Comparison of ENCODE assay signal across 8 mouse cellular contexts in the genomic region with DNA sequence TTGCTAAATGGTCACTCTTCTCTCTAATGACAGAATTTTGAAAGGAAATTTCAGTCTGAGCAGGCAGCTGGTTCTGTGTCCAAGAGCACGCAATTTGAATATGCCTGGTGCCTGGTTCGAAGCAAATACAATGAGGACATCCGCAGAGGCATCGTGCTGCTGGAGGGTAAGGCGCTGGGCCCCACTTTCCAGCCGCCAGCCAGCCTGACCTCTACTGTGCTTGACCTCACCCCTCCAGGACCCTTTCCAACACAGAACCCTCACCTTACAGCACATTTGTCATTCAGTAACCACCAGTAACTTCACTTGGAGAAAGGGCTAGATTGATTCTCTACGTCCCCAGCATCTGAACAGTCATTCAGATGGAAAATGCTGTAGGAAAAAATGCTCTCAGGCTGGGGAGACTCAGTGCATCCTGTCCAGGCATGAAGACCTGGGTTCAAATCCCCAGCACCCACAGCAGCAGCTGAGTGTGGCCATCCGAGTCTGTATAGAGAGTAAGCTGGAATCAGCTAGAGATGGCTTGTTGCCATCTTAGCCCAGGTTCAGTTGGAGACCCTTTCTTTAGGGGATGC. TPM values are rescaled to one million over a fixed set of nuclear protein-coding genes. Genes with fewer than 3 reads are reported as not detected.
DNase-seq lines count a peak whose midpoint lies in the region; ATAC-seq and TF ChIP-seq lines count a peak whose summit lies in the region.

No protein-coding gene starts in this region.

- H3K4me2 ChIP-seq in embryonic facial prominence, embryonic 11.5 days (ENCODE audit: low read depth, low read length): peak overlapping the region; percentile 69
- H3K4me2 ChIP-seq in hindbrain, postnatal 0 days (ENCODE audit: low read depth, low read length): peak overlapping the region; percentile 91
- H3K4me2 ChIP-seq in midbrain, postnatal 0 days (ENCODE audit: low read depth, low read length, poor library complexity, severe bottlenecking): peak overlapping the region; percentile 62

- ATAC-seq in embryonic facial prominence, embryonic 11.5 days (replicated peaks; ENCODE audit: insufficient number of reproducible peaks, low FRiP score, low TSS enrichment, low read depth): no peak
- ATAC-seq in hindbrain, postnatal 0 days: no peak
- ATAC-seq in midbrain, postnatal 0 days (ENCODE audit: low FRiP score): no peak
- no peak for ATAC-seq in megakaryocyte-erythroid progenitor cell, adult 5-6 weeks (replicated peaks; ENCODE audit: low FRiP score, low TSS enrichment, poor library complexity, severe bottlenecking)

- H3K4me3 ChIP-seq in kidney, adult 2 months (ENCODE audit: insufficient read depth, low read depth, low read length): peak overlapping the region; percentile 66; the same call in 1 of the 2 replicates
- peak overlapping the region; percentile 55 for H3K4me3 ChIP-seq in embryonic facial prominence, embryonic 11.5 days (ENCODE audit: low read depth, low read length)
- H3K4me3 ChIP-seq in hindbrain, postnatal 0 days (ENCODE audit: low read length): peak overlapping the region; percentile 67
- H3K4me3 ChIP-seq in midbrain, postnatal 0 days (ENCODE audit: low read depth, low read length): peak overlapping the region; percentile 62

- H3K9ac ChIP-seq in embryonic facial prominence, embryonic 11.5 days (replicated peaks; ENCODE audit: low read length): no peak overlapping the region
- H3K9ac ChIP-seq in hindbrain, postnatal 0 days (replicated peaks; ENCODE audit: low read length): peak overlapping the region; percentile 72
- peak overlapping the region; percentile 79; the same call in 1 of the 2 replicates for H3K9ac ChIP-seq in midbrain, postnatal 0 days (replicated peaks; ENCODE audit: low read length, poor library complexity, severe bottlenecking)

- peak overlapping the region; percentile 18 for H3K27ac ChIP-seq in kidney, adult 2 months (ENCODE audit: insufficient read depth, low read depth, low read length)
- no peak overlapping the region for H3K27ac ChIP-seq in embryonic facial prominence, embryonic 11.5 days (replicated peaks; ENCODE audit: low read depth, low read length)
- peak overlapping the region; percentile 96 for H3K27ac ChIP-seq in hindbrain, postnatal 0 days
- peak overlapping the region; percentile 92 for H3K27ac ChIP-seq in midbrain, postnatal 0 days (ENCODE audit: low read depth, low read length)

- TF ChIP-seq POLR2A in kidney, adult 2 months (IDR thresholded peaks at IDR 0.05; ENCODE audit: low read depth, low read length): no peak

- no peak for DNase-seq in kidney, adult 2 months
- no peak for DNase-seq in kidney, adult 8-10 months
- no peak for DNase-seq in embryonic facial prominence, embryonic 11.5 days (ENCODE audit: low spot score)
- DNase-seq in hindbrain, postnatal 0 days (ENCODE audit: low spot score): no peak
- no peak for DNase-seq in midbrain, postnatal 0 days (ENCODE audit: low spot score)
- no peak for DNase-seq in spleen, postnatal 4 days (ENCODE audit: low spot score in 2 of 2)
- no peak for DNase-seq in frontal cortex, postnatal 10 days (ENCODE audit: low spot score in 2 of 2)

- 52% methylated on average over 8 of the region's 8 CpGs for WGBS in kidney, adult 2 months
- WGBS in embryonic facial prominence, embryonic 11.5 days: 77% methylated on average over 8 of the region's 8 CpGs
- WGBS in hindbrain, postnatal 0 days: 64% methylated on average over 8 of the region's 8 CpGs
- WGBS in midbrain, postnatal 0 days: 73% methylated on average over 8 of the region's 8 CpGs

- H3K36me3 ChIP-seq in kidney, adult 2 months (ENCODE audit: control insufficient read depth, insufficient read depth, low read length): no peaks in the 10 kb centered on the region; the same call in 1 of the 2 replicates
- H3K36me3 ChIP-seq in embryonic facial prominence, embryonic 11.5 days (replicated peaks; ENCODE audit: control insufficient read depth, insufficient read depth, low read depth, low read length): peaks cover 8% of the 10 kb centered on the region
- H3K36me3 ChIP-seq in hindbrain, postnatal 0 days (ENCODE audit: insufficient read depth, low read length): peaks cover 27% of the 10 kb centered on the region
- H3K36me3 ChIP-seq in midbrain, postnatal 0 days (ENCODE audit: insufficient read depth, low read length): peaks cover 26% of the 10 kb centered on the region

- no peaks in the 10 kb centered on the region for H3K27me3 ChIP-seq in kidney, adult 2 months (replicated peaks; ENCODE audit: control insufficient read depth, insufficient read depth, low read length)
- no peaks in the 10 kb centered on the region for H3K27me3 ChIP-seq in embryonic facial prominence, embryonic 11.5 days (ENCODE audit: control insufficient read depth, insufficient read depth, low read length)
- no peaks in the 10 kb centered on the region for H3K27me3 ChIP-seq in hindbrain, postnatal 0 days (ENCODE audit: insufficient read depth, low read length)
- no peaks in the 10 kb centered on the region for H3K27me3 ChIP-seq in midbrain, postnatal 0 days (ENCODE audit: insufficient read depth, low read length)

- peaks cover 52% of the 10 kb centered on the region for H3K4me1 ChIP-seq in kidney, adult 2 months (ENCODE audit: control insufficient read depth, insufficient read depth, low read length)
- no peaks in the 10 kb centered on the region for H3K4me1 ChIP-seq in embryonic facial prominence, embryonic 11.5 days (ENCODE audit: control insufficient read depth, insufficient read depth, low read length)
- peaks cover 7% of the 10 kb centered on the region; the same call in 1 of the 2 replicates for H3K4me1 ChIP-seq in hindbrain, postnatal 0 days (ENCODE audit: insufficient read depth, low read length)
- 0 out of 2 replicates have a peak, but pooled peaks cover 5% of the 10 kb centered on the region for H3K4me1 ChIP-seq in midbrain, postnatal 0 days (ENCODE audit: insufficient read depth, low read length)

- TF ChIP-seq CTCF in kidney, adult 2 months (conservative IDR thresholded peaks at IDR 0.05; ENCODE audit: insufficient read depth, insufficient read length, low read depth, low read length): no peak
- no peak for TF ChIP-seq CTCF in hindbrain, postnatal 0 days (IDR thresholded peaks at IDR 0.05; ENCODE audit: low read depth)
- TF ChIP-seq CTCF in midbrain, postnatal 0 days (IDR thresholded peaks at IDR 0.05): no peak

- H3K9me3 ChIP-seq in embryonic facial prominence, embryonic 11.5 days (replicated peaks; ENCODE audit: control insufficient read depth, low read length): no peaks in the 10 kb centered on the region
- no peaks in the 10 kb centered on the region for H3K9me3 ChIP-seq in hindbrain, postnatal 0 days (ENCODE audit: low read length)
- H3K9me3 ChIP-seq in midbrain, postnatal 0 days (ENCODE audit: low read length): no peaks in the 10 kb centered on the region

RNA-seq across cellular contexts. Expression of gene Cldn15, which starts 3.4 kb away (rescaled TPM):
- 28.2 and 33.1 TPM in 2 replicates for polyA plus RNA-seq in kidney, adult 2 months (2012; rRNA removed)
- polyA plus RNA-seq in embryonic facial prominence, embryonic 11.5 days (2014; fragmentation: Nextera tagmentation; extraction: Ambion mirVana): 0.22 and 0.25 TPM in 2 replicates
- total RNA-seq in hindbrain, postnatal 0 days (2014; rRNA removed): 0.40 TPM in 1 of 2 replicates, not detected in the other
- polyA plus RNA-seq in hindbrain, postnatal 0 days (2015; fragmentation: Nextera tagmentation; extraction: Ambion mirVana): 0.24 TPM in 1 of 2 replicates, not detected in the other
- total RNA-seq in midbrain, postnatal 0 days (2014; rRNA removed): 0.38 and 0.52 TPM in 2 replicates
- polyA plus RNA-seq in midbrain, postnatal 0 days (2015; fragmentation: Nextera tagmentation; extraction: Ambion mirVana): 0.07 and 0.32 TPM in 2 replicates
- total RNA-seq in megakaryocyte-erythroid progenitor cell, adult 5-6 weeks (2014; fragmentation: Nextera tagmentation): 0.13 TPM in 1 of 2 replicates, not detected in the other
- total RNA-seq in megakaryocyte-erythroid progenitor cell, adult 5-6 weeks (2017): not detected in 2 replicates

RNA-seq across cellular contexts. Expression of gene Fis1, which starts 10.0 kb away (rescaled TPM):
- polyA plus RNA-seq in kidney, adult 2 months (2012; rRNA removed): 276 and 313 TPM in 2 replicates
- polyA plus RNA-seq in embryonic facial prominence, embryonic 11.5 days (2014; fragmentation: Nextera tagmentation; extraction: Ambion mirVana): 298 and 318 TPM in 2 replicates
- total RNA-seq in hindbrain, postnatal 0 days (2014; rRNA removed): 174 and 195 TPM in 2 replicates
- polyA plus RNA-seq in hindbrain, postnatal 0 days (2015; fragmentation: Nextera tagmentation; extraction: Ambion mirVana): 403 and 416 TPM in 2 replicates
- total RNA-seq in midbrain, postnatal 0 days (2014; rRNA removed): 217 and 246 TPM in 2 replicates
- 391 and 425 TPM in 2 replicates for polyA plus RNA-seq in midbrain, postnatal 0 days (2015; fragmentation: Nextera tagmentation; extraction: Ambion mirVana)
- total RNA-seq in megakaryocyte-erythroid progenitor cell, adult 5-6 weeks (2014; fragmentation: Nextera tagmentation): 160 and 187 TPM in 2 replicates
- 61.1 and 71.8 TPM in 2 replicates for total RNA-seq in megakaryocyte-erythroid progenitor cell, adult 5-6 weeks (2017)

RNA-seq across cellular contexts. Expression of gene Plod3, which starts 23.8 kb away (rescaled TPM):
- polyA plus RNA-seq in kidney, adult 2 months (2012; rRNA removed): 44.0 and 46.9 TPM in 2 replicates
- 23.1 and 28.0 TPM in 2 replicates for polyA plus RNA-seq in embryonic facial prominence, embryonic 11.5 days (2014; fragmentation: Nextera tagmentation; extraction: Ambion mirVana)
- 58.8 and 63.5 TPM in 2 replicates for total RNA-seq in hindbrain, postnatal 0 days (2014; rRNA removed)
- 25.2 and 28.7 TPM in 2 replicates for polyA plus RNA-seq in hindbrain, postnatal 0 days (2015; fragmentation: Nextera tagmentation; extraction: Ambion mirVana)
- 44.5 and 68.1 TPM in 2 replicates for total RNA-seq in midbrain, postnatal 0 days (2014; rRNA removed)
- 26.7 and 29.3 TPM in 2 replicates for polyA plus RNA-seq in midbrain, postnatal 0 days (2015; fragmentation: Nextera tagmentation; extraction: Ambion mirVana)
- total RNA-seq in megakaryocyte-erythroid progenitor cell, adult 5-6 weeks (2014; fragmentation: Nextera tagmentation): 19.8 and 22.1 TPM in 2 replicates
- 19.0 and 22.1 TPM in 2 replicates for total RNA-seq in megakaryocyte-erythroid progenitor cell, adult 5-6 weeks (2017)

RNA-seq across cellular contexts. Expression of gene Znhit1, which starts 24.8 kb away (rescaled TPM):
- 99.7 and 105 TPM in 2 replicates for polyA plus RNA-seq in kidney, adult 2 months (2012; rRNA removed)
- polyA plus RNA-seq in embryonic facial prominence, embryonic 11.5 days (2014; fragmentation: Nextera tagmentation; extraction: Ambion mirVana): 101 and 104 TPM in 2 replicates
- 68.1 and 84.1 TPM in 2 replicates for total RNA-seq in hindbrain, postnatal 0 days (2014; rRNA removed)
- polyA plus RNA-seq in hindbrain, postnatal 0 days (2015; fragmentation: Nextera tagmentation; extraction: Ambion mirVana): 140 and 143 TPM in 2 replicates
- 85.4 and 100 TPM in 2 replicates for total RNA-seq in midbrain, postnatal 0 days (2014; rRNA removed)
- polyA plus RNA-seq in midbrain, postnatal 0 days (2015; fragmentation: Nextera tagmentation; extraction: Ambion mirVana): 153 and 176 TPM in 2 replicates
- 67.3 and 75.0 TPM in 2 replicates for total RNA-seq in megakaryocyte-erythroid progenitor cell, adult 5-6 weeks (2014; fragmentation: Nextera tagmentation)
- total RNA-seq in megakaryocyte-erythroid progenitor cell, adult 5-6 weeks (2017): 18.8 and 21.6 TPM in 2 replicates

RNA-seq across cellular contexts. Expression of gene Ift22, which starts 55.1 kb away (rescaled TPM):
- 23.3 and 26.5 TPM in 2 replicates for polyA plus RNA-seq in kidney, adult 2 months (2012; rRNA removed)
- 72.5 and 83.4 TPM in 2 replicates for polyA plus RNA-seq in embryonic facial prominence, embryonic 11.5 days (2014; fragmentation: Nextera tagmentation; extraction: Ambion mirVana)
- 18.4 and 20.1 TPM in 2 replicates for total RNA-seq in hindbrain, postnatal 0 days (2014; rRNA removed)
- polyA plus RNA-seq in hindbrain, postnatal 0 days (2015; fragmentation: Nextera tagmentation; extraction: Ambion mirVana): 119 and 123 TPM in 2 replicates
- total RNA-seq in midbrain, postnatal 0 days (2014; rRNA removed): 33.5 and 42.3 TPM in 2 replicates
- polyA plus RNA-seq in midbrain, postnatal 0 days (2015; fragmentation: Nextera tagmentation; extraction: Ambion mirVana): 122 and 137 TPM in 2 replicates
- total RNA-seq in megakaryocyte-erythroid progenitor cell, adult 5-6 weeks (2014; fragmentation: Nextera tagmentation): 12.1 and 17.4 TPM in 2 replicates
- total RNA-seq in megakaryocyte-erythroid progenitor cell, adult 5-6 weeks (2017): 1.5 and 5.4 TPM in 2 replicates

Comparison
In these comparisons a context has a peak if more than half of its experiments do, and no peak if none do; other contexts are left out.
1. RNA of gene Cldn15, which starts 3.4 kb away (polyA plus RNA-seq): 28.2 to 33.1 TPM in kidney, adult 2 months; 0.22 to 0.25 TPM in embryonic facial prominence, embryonic 11.5 days, 0.24 TPM in hindbrain, postnatal 0 days and 0.07 to 0.32 TPM in midbrain, postnatal 0 days; every median in the first group is over 10 times any median in the second.
2. Peak in every context shown above with its lines, with median percentiles within 50 percentile points of each other: H3K4me3 ChIP-seq and H3K4me2 ChIP-seq.